Mouse (Mus musculus) spleen, postnatal 14 days (tissue): ENCODE data around the gene Cysltr2.

Experiments used
- DNase-seq, 2 experiments: peaks; one replicate each; pipeline ENCODE4 v3.0.0; 2021 to 2022; ENCODE audit warnings: low spot score in 2 of 2

Cysltr2 gene

DNA sequence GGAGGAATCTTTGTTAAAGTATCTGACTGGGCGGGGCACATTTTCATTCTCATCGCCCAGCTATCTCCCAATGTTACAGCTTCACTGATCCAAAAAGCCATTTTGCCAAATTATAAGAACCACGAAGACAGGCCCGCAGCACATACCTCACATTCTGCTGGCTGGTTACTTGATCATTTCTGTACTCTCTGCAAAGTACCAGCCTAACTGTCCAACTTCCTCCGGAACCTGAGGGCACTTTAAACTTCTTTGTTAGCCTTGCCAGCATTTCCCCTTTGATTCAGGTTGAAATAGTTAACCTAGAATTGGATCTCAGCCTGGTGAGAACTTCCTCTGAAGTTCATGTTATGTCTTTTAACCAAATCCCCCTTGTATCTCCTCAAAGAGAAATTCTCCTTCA, 63.8 kb downstream of the Cysltr2 start:
- DNase-seq = no peak

- peak in 1 of 2 experiments; percentile 51 for DNase-seq
Measured at GRCm38 (mm10) chr14:72983456-72983855, 65.5 kb downstream of the Cysltr2 start.

- no peak for DNase-seq
Measured at GRCm38 (mm10) chr14:72982981-72983436, 65.9 kb downstream of the Cysltr2 start.

DNA sequence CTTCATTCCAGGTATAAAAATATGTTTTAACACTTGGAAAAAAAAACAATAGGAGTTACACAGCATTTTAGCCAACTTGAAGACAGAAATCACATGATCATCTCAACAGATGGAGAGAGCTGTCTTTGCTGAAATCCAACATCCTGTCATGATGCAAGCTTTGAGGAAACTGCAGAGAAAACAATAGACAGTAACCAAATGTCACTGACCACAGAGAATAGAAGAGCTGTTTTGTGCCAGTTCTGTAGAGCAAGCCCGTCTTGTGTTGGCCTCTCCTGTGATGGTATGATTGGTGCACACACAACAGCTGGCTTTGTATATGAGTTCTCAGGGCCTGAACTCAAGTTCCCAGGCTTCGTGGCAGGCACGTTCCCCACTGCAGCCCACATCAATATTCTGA, 68.2 kb downstream of the Cysltr2 start:
- DNase-seq = no peak

DNA sequence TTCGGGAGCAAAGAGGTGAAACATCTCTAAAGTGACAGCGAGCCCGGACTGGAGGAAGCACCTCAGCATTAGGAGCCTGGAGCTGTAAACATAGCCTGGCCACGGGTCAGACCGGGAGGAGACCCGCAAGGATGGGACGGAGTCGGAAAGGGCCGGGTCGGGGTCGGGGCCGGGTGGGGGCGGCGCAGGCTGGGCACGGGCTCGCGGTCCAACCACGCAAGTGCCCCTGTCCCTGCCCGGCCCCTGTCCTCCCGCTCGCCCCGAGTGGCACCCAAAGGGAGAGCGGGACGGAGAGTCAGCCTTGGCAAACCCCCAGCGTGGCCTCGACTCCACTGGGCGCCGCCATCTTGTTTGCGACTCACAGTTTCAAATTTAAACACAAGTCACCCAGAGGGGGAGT, 68.8 kb downstream of the Cysltr2 start:
- no peak for DNase-seq

DNA sequence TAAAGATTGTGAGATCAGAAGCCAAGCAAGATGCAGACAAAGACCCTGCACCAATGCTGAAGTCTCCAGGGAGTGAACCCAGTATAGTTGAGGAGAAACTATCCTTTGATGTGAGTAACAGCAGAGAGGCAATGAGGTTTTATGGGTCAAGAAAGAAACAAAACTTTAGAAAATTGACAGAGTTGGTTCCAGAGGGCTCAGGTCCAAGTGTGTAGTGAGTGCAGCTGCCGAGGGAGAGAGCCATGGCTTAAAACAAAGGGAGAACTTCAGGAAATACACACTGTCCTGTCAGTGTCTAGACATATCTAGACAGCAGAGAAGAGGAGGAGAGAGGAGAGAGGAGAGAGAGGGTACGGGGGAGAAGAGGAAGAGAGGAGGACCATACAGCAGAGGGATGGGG, 72.8 kb downstream of the Cysltr2 start:
- DNase-seq = no peak
